Mouse (Mus musculus): ENCODE measurements around the gene Terf2. TPM values are rescaled to one million over a fixed set of nuclear protein-coding genes. Genes with fewer than 3 reads are reported as not detected.

Terf2 gene
- total and polyA plus RNA-seq, 3 experiments: 15.0 to 36.7 TPM; not detected in 1

DNA sequence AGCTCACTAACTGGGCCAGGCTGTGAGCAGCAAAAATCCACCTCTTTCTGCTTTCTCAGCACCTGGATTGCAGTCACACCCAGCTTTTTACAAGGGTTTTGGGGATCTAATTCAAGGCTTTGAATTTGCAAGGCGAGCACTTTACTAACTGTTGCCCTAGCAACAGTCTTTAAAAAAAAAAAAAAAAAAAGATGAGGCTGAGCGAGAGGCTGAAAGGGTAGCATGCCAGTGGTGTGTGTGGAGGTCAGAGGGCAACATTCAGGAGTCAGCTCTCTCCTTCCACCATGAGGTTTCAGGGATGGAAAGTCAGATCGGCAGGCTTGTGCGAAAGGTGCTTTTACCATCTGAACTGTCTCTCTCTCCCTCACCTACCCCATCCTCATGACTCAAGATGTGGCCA, 16.9 kb upstream of the Terf2 start:
- no peak for DNase-seq (ENCODE audit: low read depth, low spot score)
- Histone ChIP-seq H3K4me3 (ENCODE audit: control insufficient read depth in 1 of 2, insufficient read depth in 1 of 2, low read depth in 2 of 2, low read length in 2 of 2) (no peak overlapping the region), H3K27me3 (ENCODE audit: control insufficient read depth in 1 of 2, insufficient read depth in 2 of 2, low read length in 2 of 2) (no peaks in the 10 kb centered on the region), H3K9me3 (replicated peaks; ENCODE audit: insufficient read depth, low read length) (no peaks in the 10 kb centered on the region), H3K27ac (ENCODE audit: control insufficient read depth, low read depth, low read length) (no peak overlapping the region), H3K79me2 (ENCODE audit: control insufficient read depth, insufficient read depth, low read length, poor library complexity) (no peaks in the 10 kb centered on the region), H3K36me3 (ENCODE audit: control insufficient read depth in 1 of 2, insufficient read depth in 2 of 2, low read length in 2 of 2) (peaks cover 0 to 30% of the 10 kb centered on the region in 2 experiments; a peak in 2 of 4 replicates), H3K9ac (ENCODE audit: control insufficient read depth, low read depth, low read length, poor library complexity, severe bottlenecking) (no peak overlapping the region), H3K4me1 (ENCODE audit: control insufficient read depth in 1 of 2, insufficient read depth in 2 of 2, low read length in 2 of 2) (peaks cover 0 to 18% of the 10 kb centered on the region in 2 experiments; a peak in 2 of 4 replicates)
- peak; percentile 62 for TF ChIP-seq ZNF384 (IDR thresholded peaks at IDR 0.05; ENCODE audit: low read depth, low read length)
- no peak for TF ChIP-seq ZMIZ1 (IDR thresholded peaks at IDR 0.05; ENCODE audit: low read depth, low read length)

DNA sequence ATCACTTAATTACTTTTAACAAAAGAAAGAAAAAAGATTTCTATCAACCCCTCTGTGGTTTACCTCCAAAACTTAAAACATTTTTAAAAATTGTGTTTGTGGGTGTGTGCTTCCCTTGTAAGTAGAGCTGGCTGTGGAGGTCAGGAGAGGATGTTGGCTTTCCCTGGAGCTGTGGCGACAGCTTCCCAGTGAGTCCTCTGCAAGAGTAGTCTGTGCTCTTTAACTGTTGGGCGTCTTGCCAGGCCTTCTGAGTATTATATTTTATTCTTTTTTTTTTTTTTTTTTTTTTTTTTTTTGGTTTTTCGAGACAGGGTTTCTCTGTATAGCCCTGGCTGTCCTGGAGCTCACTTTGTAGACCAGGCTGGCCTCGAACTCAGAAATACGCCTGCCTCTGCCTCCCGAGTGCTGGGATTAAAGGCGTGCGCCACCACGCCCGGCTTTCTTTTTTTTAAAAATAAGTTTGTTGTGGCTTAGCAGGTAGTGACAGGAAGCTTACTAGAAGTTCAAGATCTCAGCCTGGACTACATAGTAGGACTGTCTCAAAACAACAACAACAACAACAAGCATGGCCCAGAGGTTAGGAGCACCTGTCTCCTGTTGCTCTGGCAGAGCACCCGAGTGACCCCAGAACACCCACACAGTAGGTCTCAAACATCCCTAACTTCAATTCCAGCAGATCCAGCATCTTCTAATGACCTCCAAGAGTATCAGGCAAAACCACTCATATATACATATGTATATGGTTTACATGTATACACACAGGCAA, 15.2 kb upstream of the Terf2 start:
- Histone ChIP-seq H3K9ac (ENCODE audit: control insufficient read depth, low read depth, low read length, poor library complexity, severe bottlenecking) (no peak overlapping the region), H3K36me3 (ENCODE audit: control insufficient read depth in 1 of 2, insufficient read depth in 2 of 2, low read length in 2 of 2) (peaks cover 0 to 27% of the 10 kb centered on the region in 2 experiments; a peak in 2 of 4 replicates), H3K4me3 (ENCODE audit: control insufficient read depth in 1 of 2, insufficient read depth in 1 of 2, low read depth in 2 of 2, low read length in 2 of 2) (no peak overlapping the region), H3K27me3 (ENCODE audit: control insufficient read depth in 1 of 2, insufficient read depth in 2 of 2, low read length in 2 of 2) (no peaks in the 10 kb centered on the region), H3K79me2 (ENCODE audit: control insufficient read depth, insufficient read depth, low read length, poor library complexity) (no peaks in the 10 kb centered on the region), H3K4me1 (ENCODE audit: control insufficient read depth in 1 of 2, insufficient read depth in 2 of 2, low read length in 2 of 2) (peaks cover 0 to 18% of the 10 kb centered on the region in 2 experiments; a peak in 2 of 4 replicates), H3K27ac (ENCODE audit: control insufficient read depth, low read depth, low read length) (no peak overlapping the region), H3K9me3 (replicated peaks; ENCODE audit: insufficient read depth, low read length) (no peaks in the 10 kb centered on the region)
- DNase-seq (ENCODE audit: low read depth, low spot score): peak; percentile 86
- TF ChIP-seq GATA1 (IDR thresholded peaks at IDR 0.05; ENCODE audit: low read depth, low read length) (peak; percentile 77), NRF1 (IDR thresholded peaks at IDR 0.05; ENCODE audit: insufficient read depth, low read depth, low read length, poor library complexity, severe bottlenecking) (no peak), ZNF384 (IDR thresholded peaks at IDR 0.05; ENCODE audit: low read depth, low read length) (peak; percentile 94), USF2 (IDR thresholded peaks at IDR 0.05; ENCODE audit: borderline replicate concordance in 1 of 2, insufficient read depth in 1 of 2, low read depth in 1 of 2, low read length in 2 of 2) (no peak), RCOR1 (IDR thresholded peaks at IDR 0.05; ENCODE audit: low read depth, low read length) (peak; percentile 52; the same call in 1 of the 2 replicates), ZKSCAN1 (IDR thresholded peaks at IDR 0.05; ENCODE audit: low read depth, low read length) (peak; percentile 61), BHLHE40 (IDR thresholded peaks at IDR 0.05; ENCODE audit: borderline replicate concordance, low read depth, low read length) (no peak), TBP (IDR thresholded peaks at IDR 0.05; ENCODE audit: low read depth, low read length) (no peak), USF1 (IDR thresholded peaks at IDR 0.05; ENCODE audit: low read depth, low read length) (no peak), EP300 (IDR thresholded peaks at IDR 0.05; ENCODE audit: low read depth in 1 of 2, low read length in 2 of 2) (peak in 1 of 2 experiments; percentile 37; a peak in 1 of 4 replicates), SIN3A (IDR thresholded peaks at IDR 0.05; ENCODE audit: low read length) (0 out of 2 replicates have a peak, but pooled peaks have one; percentile 18), MAZ (IDR thresholded peaks at IDR 0.05; ENCODE audit: low read depth, low read length) (no peak), ELF1 (IDR thresholded peaks at IDR 0.05; ENCODE audit: low read depth, low read length) (no peak)

Measured in MEL (cell line).